8 mouse cellular contexts compared by ENCODE assay signal in the genomic region with DNA sequence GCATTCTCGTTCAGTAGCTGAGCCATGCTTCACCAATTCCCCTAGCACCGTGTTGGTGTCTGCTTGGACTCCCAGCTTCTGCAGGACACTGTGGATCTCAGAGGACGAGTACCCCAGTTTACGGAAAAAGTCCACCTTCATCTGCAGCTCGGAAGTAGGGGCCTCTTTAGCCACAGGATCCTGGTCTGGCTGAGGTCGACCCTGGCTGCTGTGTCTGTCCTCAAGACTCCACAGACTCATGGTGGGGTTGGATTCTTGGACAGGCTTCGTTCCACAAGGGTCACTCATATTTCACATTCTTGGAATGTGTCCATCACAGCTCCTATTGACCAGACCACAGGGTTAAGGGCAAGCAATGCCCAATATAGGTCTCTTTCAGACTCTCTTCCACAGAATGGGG. TPM values are rescaled to one million over a fixed set of nuclear protein-coding genes. Genes with fewer than 3 reads are reported as not detected.
DNase-seq lines count a peak whose midpoint lies in the region; ATAC-seq and TF ChIP-seq lines count a peak whose summit lies in the region.

No protein-coding gene starts in this region.

- no peaks in the 10 kb centered on the region for H3K4me1 ChIP-seq in lung, embryonic 14.5 days (ENCODE audit: insufficient read depth)
- H3K4me1 ChIP-seq in embryonic facial prominence, embryonic 15.5 days: peaks cover 49% of the 10 kb centered on the region
- H3K4me1 ChIP-seq in intestine, embryonic 16.5 days (ENCODE audit: control insufficient read depth, insufficient read depth, low read length): peaks cover 53% of the 10 kb centered on the region
- peaks cover 44% of the 10 kb centered on the region for H3K4me1 ChIP-seq in neural tube, embryonic 13.5 days (replicated peaks)

- H3K4me2 ChIP-seq in lung, embryonic 14.5 days: peak overlapping the region; percentile 98
- H3K4me2 ChIP-seq in embryonic facial prominence, embryonic 15.5 days (replicated peaks): peak overlapping the region; percentile 99
- H3K4me2 ChIP-seq in intestine, embryonic 16.5 days (ENCODE audit: low read depth, low read length): peak overlapping the region; percentile 86
- peak overlapping the region; percentile 95 for H3K4me2 ChIP-seq in neural tube, embryonic 13.5 days

- WGBS in lung, embryonic 14.5 days: 70% methylated on average over 7 of the region's 7 CpGs
- WGBS in embryonic facial prominence, embryonic 15.5 days: 71% methylated on average over 7 of the region's 7 CpGs
- WGBS in intestine, embryonic 16.5 days: 77% methylated on average over 7 of the region's 7 CpGs
- WGBS in neural tube, embryonic 13.5 days: 78% methylated on average over 7 of the region's 7 CpGs

- H3K4me3 ChIP-seq in lung, embryonic 14.5 days (ENCODE audit: low read depth, low read length): peak overlapping the region; percentile 65
- peak overlapping the region; percentile 73 for H3K4me3 ChIP-seq in embryonic facial prominence, embryonic 15.5 days (replicated peaks)
- peak overlapping the region; percentile 77 for H3K4me3 ChIP-seq in intestine, embryonic 16.5 days (ENCODE audit: low read length)
- peak overlapping the region; percentile 61 for H3K4me3 ChIP-seq in neural tube, embryonic 13.5 days

- H3K27ac ChIP-seq in lung, embryonic 14.5 days (ENCODE audit: low read depth): no peak overlapping the region
- H3K27ac ChIP-seq in embryonic facial prominence, embryonic 15.5 days (replicated peaks): no peak overlapping the region
- no peak overlapping the region for H3K27ac ChIP-seq in intestine, embryonic 16.5 days (ENCODE audit: low read length)
- H3K27ac ChIP-seq in neural tube, embryonic 13.5 days (replicated peaks): no peak overlapping the region

- no peak for TF ChIP-seq CTCF in lung, embryonic 14.5 days (IDR thresholded peaks at IDR 0.05; ENCODE audit: low read depth)

- no peaks in the 10 kb centered on the region for H3K27me3 ChIP-seq in lung, embryonic 14.5 days (ENCODE audit: insufficient read depth, low read length)
- 0 out of 2 replicates have a peak, but pooled peaks cover 2% of the 10 kb centered on the region for H3K27me3 ChIP-seq in embryonic facial prominence, embryonic 15.5 days
- H3K27me3 ChIP-seq in intestine, embryonic 16.5 days (replicated peaks; ENCODE audit: control insufficient read depth, insufficient read depth, low read length): no peaks in the 10 kb centered on the region
- H3K27me3 ChIP-seq in neural tube, embryonic 13.5 days: peaks cover 29% of the 10 kb centered on the region

- DNase-seq in lung, embryonic 14.5 days: no peak
- DNase-seq in lung, postnatal 4 days: no peak
- DNase-seq in MN1 (ENCODE audit: low spot score): no peak
- DNase-seq in urinary bladder, postnatal 14 days (ENCODE audit: low spot score): no peak
- no peak for DNase-seq in right cerebral cortex, adult 18-20 months

- ATAC-seq in lung, embryonic 14.5 days (ENCODE audit: insufficient read depth): no peak
- ATAC-seq in embryonic facial prominence, embryonic 15.5 days (ENCODE audit: insufficient number of reproducible peaks, low FRiP score, low TSS enrichment, low read depth): no peak
- no peak for ATAC-seq in intestine, embryonic 16.5 days
- ATAC-seq in neural tube, embryonic 13.5 days (ENCODE audit: low read depth): no peak

- no peaks in the 10 kb centered on the region for H3K36me3 ChIP-seq in lung, embryonic 14.5 days (ENCODE audit: insufficient read depth)
- H3K36me3 ChIP-seq in embryonic facial prominence, embryonic 15.5 days: no peaks in the 10 kb centered on the region
- no peaks in the 10 kb centered on the region for H3K36me3 ChIP-seq in intestine, embryonic 16.5 days (ENCODE audit: control insufficient read depth, insufficient read depth, low read length)
- H3K36me3 ChIP-seq in neural tube, embryonic 13.5 days: no peaks in the 10 kb centered on the region

- no peaks in the 10 kb centered on the region for H3K9me3 ChIP-seq in lung, embryonic 14.5 days (ENCODE audit: low read depth, low read length)
- no peaks in the 10 kb centered on the region for H3K9me3 ChIP-seq in embryonic facial prominence, embryonic 15.5 days (replicated peaks)
- H3K9me3 ChIP-seq in intestine, embryonic 16.5 days (ENCODE audit: control insufficient read depth, low read length): no peaks in the 10 kb centered on the region
- H3K9me3 ChIP-seq in neural tube, embryonic 13.5 days: no peaks in the 10 kb centered on the region

- H3K9ac ChIP-seq in lung, embryonic 14.5 days: no peak overlapping the region
- 0 out of 2 replicates have a peak overlapping the region, but pooled peaks have one; percentile 33 for H3K9ac ChIP-seq in embryonic facial prominence, embryonic 15.5 days
- H3K9ac ChIP-seq in intestine, embryonic 16.5 days (ENCODE audit: low read depth, low read length): peak overlapping the region; percentile 73; the same call in 1 of the 2 replicates
- H3K9ac ChIP-seq in neural tube, embryonic 13.5 days: peak overlapping the region; percentile 69; the same call in 1 of the 2 replicates

RNA-seq across cellular contexts. Expression of a gene that starts 0.9 kb away (rescaled TPM):
- polyA plus RNA-seq in lung, embryonic 14.5 days (2014; fragmentation: Nextera tagmentation; extraction: Ambion mirVana): 0.41 and 0.42 TPM in 2 replicates
- 1.7 and 2.1 TPM in 2 replicates for polyA plus RNA-seq in embryonic facial prominence, embryonic 15.5 days (2015; fragmentation: Nextera tagmentation; extraction: Ambion mirVana)
- 1.4 and 1.5 TPM in 2 replicates for polyA plus RNA-seq in intestine, embryonic 16.5 days (2015; fragmentation: Nextera tagmentation; extraction: Ambion mirVana)
- polyA plus RNA-seq in neural tube, embryonic 13.5 days (2015; fragmentation: Nextera tagmentation; extraction: Ambion mirVana): 0.18 and 0.29 TPM in 2 replicates

RNA-seq across cellular contexts. Expression of a gene that starts 41.8 kb away (rescaled TPM):
- 63.5 and 65.2 TPM in 2 replicates for polyA plus RNA-seq in lung, embryonic 14.5 days (2014; fragmentation: Nextera tagmentation; extraction: Ambion mirVana)
- 56.3 and 59.1 TPM in 2 replicates for polyA plus RNA-seq in embryonic facial prominence, embryonic 15.5 days (2015; fragmentation: Nextera tagmentation; extraction: Ambion mirVana)
- 39.3 and 40.3 TPM in 2 replicates for polyA plus RNA-seq in intestine, embryonic 16.5 days (2015; fragmentation: Nextera tagmentation; extraction: Ambion mirVana)
- 150 and 151 TPM in 2 replicates for polyA plus RNA-seq in neural tube, embryonic 13.5 days (2015; fragmentation: Nextera tagmentation; extraction: Ambion mirVana)
